ENCODE assay signal across 11 mouse cellular contexts in genomic region chr9:47307125-47307751, GRCm38 (mm10).
DNase-seq lines count a peak whose midpoint lies in the region; ATAC-seq lines count a peak whose summit lies in the region.
"Had no signal": no experiment of that assay in that cellular context is flagged by ENCODE, and none has a peak within 500 bp of the region (broad histone marks: within the 10 kb centered on the region; RNA-seq: fewer than 3 reads in every experiment).

No protein-coding gene starts in this region.

- DNase-seq in layer of hippocampus, adult 11-12 months (ENCODE audit: low spot score): peak; percentile 21
- DNase-seq in layer of hippocampus, adult 9-10 months (ENCODE audit: low spot score): no peak
- DNase-seq in cerebellum, adult 11 months: peak; percentile 97
- peak; percentile 99 for DNase-seq in cerebellum, postnatal 10 days
- peak; percentile 20 to 25 for DNase-seq in layer of hippocampus, postnatal 36 days
- DNase-seq in frontal cortex, postnatal 14 days (ENCODE audit: low spot score in 2 of 2): no peak
- DNase-seq: heart, postnatal 36 days; liver, embryonic 13.5 days; thymus, postnatal 25 days had no signal

- ATAC-seq in megakaryocyte-erythroid progenitor cell, adult 5-6 weeks (replicated peaks; ENCODE audit: low FRiP score, low TSS enrichment, poor library complexity, severe bottlenecking): no peak
- ATAC-seq: activated CD4-positive, CD25-positive, alpha-beta regulatory T cell, adult 4 months had no signal

Comparison
In these comparisons a context has a peak if more than half of its experiments do, and no peak if none do; other contexts are left out.
1. DNase-seq: peak in layer of hippocampus, adult 11-12 months (single experiment), cerebellum, adult 11 months (single experiment), cerebellum, postnatal 10 days (2 of 2) and layer of hippocampus, postnatal 36 days (2 of 2); none in layer of hippocampus, adult 9-10 months (single experiment) and frontal cortex, postnatal 14 days (0 of 2).